Mouse (Mus musculus): ENCODE measurements at regions not wholly inside any gene's neighbourhood (a gene's known extent, or its start where the extent isn't known, plus 50 kb on each side); places are given as distances from the start of the nearest gene placed in this dataset.

DNA sequence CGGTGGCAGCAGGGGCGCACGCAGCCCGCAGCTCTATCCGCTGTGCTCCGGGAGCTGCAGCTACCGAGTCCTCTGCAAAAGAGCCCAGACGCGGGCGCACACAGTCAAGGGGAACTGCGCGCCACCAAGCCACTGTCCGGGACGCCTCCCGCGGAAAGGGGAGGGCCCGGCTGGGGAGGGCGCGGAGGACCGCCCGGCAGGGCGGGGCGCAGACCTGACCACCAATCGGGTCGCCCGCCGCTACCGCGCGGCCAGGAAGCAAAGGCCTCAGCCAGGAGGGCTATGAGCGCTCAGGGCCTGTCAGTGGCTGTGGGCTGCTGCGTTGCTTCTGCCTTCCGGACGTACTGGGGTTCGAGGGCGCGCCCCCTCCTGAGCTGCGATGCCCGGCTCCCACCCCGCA lies 1034.5 kb downstream of the Gm10330 start:
- DNase-seq (ENCODE audit: low spot score in 2 of 2), result peak; percentile 9 to 14

DNA sequence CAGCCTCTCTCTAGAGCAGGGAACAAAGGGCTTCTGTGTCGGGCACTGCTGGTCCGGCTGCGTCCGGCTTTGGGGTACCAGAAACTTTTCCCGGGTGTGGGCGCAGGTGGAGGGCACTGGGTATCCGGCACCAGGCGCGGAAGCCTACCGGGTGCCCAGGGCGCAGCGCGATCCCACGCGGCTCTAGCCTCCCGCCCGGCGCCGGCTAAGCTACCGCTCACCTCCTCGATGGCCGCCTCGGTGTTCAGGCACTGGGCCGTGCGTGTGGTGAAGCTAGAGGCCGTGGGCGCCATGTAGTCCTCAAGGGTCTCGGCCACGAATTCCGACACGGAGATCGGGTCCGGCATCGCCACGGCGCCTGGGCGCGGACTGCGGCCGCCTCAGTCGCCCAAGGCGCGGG lies 1035.0 kb downstream of the Gm10330 start:
- DNase-seq (ENCODE audit: low spot score in 2 of 2), result peak; percentile 7 to 13
